Mouse (Mus musculus): Measurements from ENCODE around the gene Aplf. TPM values are rescaled to one million over a fixed set of nuclear protein-coding genes. Genes with fewer than 3 reads are reported as not detected.

The Aplf gene
- polyA plus RNA-seq, 1 experiment = 3.8 TPM

GRCm38 (mm10) chr6:87661707-87662106 lies 10.3 kb downstream of the Aplf start:
- H3K27me3 ChIP-seq (ENCODE audit: control insufficient read depth, insufficient read depth, low read length) = no peaks in the 10 kb centered on the region
- H3K4me1 ChIP-seq (ENCODE audit: control insufficient read depth, insufficient read depth, low read length) = no peaks in the 10 kb centered on the region
- H3K4me3 ChIP-seq (ENCODE audit: control insufficient read depth, low read depth, low read length) = no peak overlapping the region
- H3K27ac ChIP-seq (ENCODE audit: control insufficient read depth, insufficient read depth, low read depth, low read length) = no peak overlapping the region
- no peak for TF ChIP-seq POLR2A (IDR thresholded peaks at IDR 0.05; ENCODE audit: control insufficient read depth, low read depth, low read length)
- no peak for TF ChIP-seq CTCF (IDR thresholded peaks at IDR 0.05; ENCODE audit: control insufficient read depth, insufficient read depth, insufficient replicate concordance, low read depth, low read length)
- H3K36me3 ChIP-seq (ENCODE audit: control insufficient read depth, insufficient read depth, low read length) = no peaks in the 10 kb centered on the region

- H3K36me3 ChIP-seq (ENCODE audit: control insufficient read depth, insufficient read depth, low read length) = no peaks in the 10 kb centered on the region
- H3K27me3 ChIP-seq (ENCODE audit: control insufficient read depth, insufficient read depth, low read length) = no peaks in the 10 kb centered on the region
- TF ChIP-seq CTCF (IDR thresholded peaks at IDR 0.05; ENCODE audit: control insufficient read depth, insufficient read depth, insufficient replicate concordance, low read depth, low read length) = no peak
- no peak for TF ChIP-seq POLR2A (IDR thresholded peaks at IDR 0.05; ENCODE audit: control insufficient read depth, low read depth, low read length)
Observed at GRCm38 (mm10) chr6:87658816-87659215, 13.2 kb downstream of the Aplf start.

DNA sequence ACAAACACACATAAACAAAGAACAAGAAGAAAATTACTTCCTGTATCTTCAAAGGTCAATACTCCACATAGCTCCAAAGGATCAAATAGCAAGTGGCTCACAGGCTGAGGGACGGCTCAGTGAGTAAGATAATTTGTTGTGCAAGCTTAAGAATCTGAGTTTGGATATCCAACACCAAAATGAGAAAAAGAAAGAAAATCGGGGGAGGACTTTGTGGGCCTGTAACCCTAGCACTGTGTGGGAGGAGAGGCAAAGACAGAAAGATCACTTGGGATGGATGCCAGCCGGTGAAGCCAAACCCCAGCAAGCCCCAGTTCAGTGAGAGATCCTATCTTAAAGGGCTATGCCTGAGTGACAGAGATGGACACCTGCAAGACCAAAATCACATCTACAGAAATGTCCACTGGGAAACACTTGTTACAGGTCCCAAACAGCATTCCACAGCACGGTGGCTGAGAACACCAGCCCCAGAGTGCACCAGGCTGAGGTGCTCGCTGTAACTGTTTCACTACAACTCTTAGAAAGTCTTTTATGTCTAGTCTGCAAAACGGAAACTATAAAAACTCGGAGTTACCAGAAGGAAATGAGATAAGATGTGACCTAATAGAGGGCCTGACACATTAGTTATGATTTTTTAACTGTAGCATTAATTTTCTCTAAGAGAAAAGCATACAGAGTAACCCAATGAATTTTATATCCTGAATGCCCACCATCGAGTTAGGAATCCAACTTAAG lies 17.9 kb downstream of the Aplf start:
- H3K27ac ChIP-seq (ENCODE audit: control insufficient read depth, insufficient read depth, low read depth, low read length) = 0 out of 2 replicates have a peak overlapping the region, but pooled peaks have one; percentile 13
- no peak for TF ChIP-seq CTCF (IDR thresholded peaks at IDR 0.05; ENCODE audit: control insufficient read depth, insufficient read depth, insufficient replicate concordance, low read depth, low read length)
- TF ChIP-seq POLR2A (IDR thresholded peaks at IDR 0.05; ENCODE audit: control insufficient read depth, low read depth, low read length) = no peak
- H3K27me3 ChIP-seq (ENCODE audit: control insufficient read depth, insufficient read depth, low read length) = no peaks in the 10 kb centered on the region
- H3K4me3 ChIP-seq (ENCODE audit: control insufficient read depth, low read depth, low read length) = no peak overlapping the region
- no peaks in the 10 kb centered on the region for H3K4me1 ChIP-seq (ENCODE audit: control insufficient read depth, insufficient read depth, low read length)
- no peaks in the 10 kb centered on the region; the same call in 1 of the 2 replicates for H3K36me3 ChIP-seq (ENCODE audit: control insufficient read depth, insufficient read depth, low read length)

More at GRCm38 (mm10) chr6:87658816-87659215, 13.2 kb downstream of the Aplf start:
- H3K4me3 ChIP-seq (ENCODE audit: control insufficient read depth, low read depth, low read length) = no peak overlapping the region
- H3K4me1 ChIP-seq (ENCODE audit: control insufficient read depth, insufficient read depth, low read length) = no peaks in the 10 kb centered on the region
- H3K27ac ChIP-seq (ENCODE audit: control insufficient read depth, insufficient read depth, low read depth, low read length) = no peak overlapping the region

DNA sequence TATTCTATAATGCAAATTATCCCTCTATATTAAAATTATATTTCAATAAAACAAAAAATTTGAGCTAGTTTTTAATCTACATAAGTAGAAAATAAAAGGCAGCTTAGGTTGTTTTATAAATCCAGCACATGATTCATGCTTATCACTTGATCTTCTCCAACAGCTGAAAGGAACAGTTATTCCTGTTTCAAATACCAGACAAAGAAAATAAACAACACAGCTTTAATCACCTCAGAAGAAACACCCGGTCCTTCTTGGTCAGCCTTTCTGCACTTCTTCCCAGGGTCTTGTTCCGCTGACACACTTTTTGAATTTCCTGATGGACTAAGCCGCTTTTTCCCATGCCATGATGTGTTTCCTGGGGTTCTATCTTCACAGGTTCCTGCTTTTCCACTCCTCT lies 18.5 kb downstream of the Aplf start:
- Histone ChIP-seq H3K27me3 (ENCODE audit: control insufficient read depth, insufficient read depth, low read length) (no peaks in the 10 kb centered on the region), H3K27ac (ENCODE audit: control insufficient read depth, insufficient read depth, low read depth, low read length) (no peak overlapping the region), H3K36me3 (ENCODE audit: control insufficient read depth, insufficient read depth, low read length) (no peaks in the 10 kb centered on the region; the same call in 1 of the 2 replicates), H3K4me3 (ENCODE audit: control insufficient read depth, low read depth, low read length) (no peak overlapping the region), H3K4me1 (ENCODE audit: control insufficient read depth, insufficient read depth, low read length) (no peaks in the 10 kb centered on the region)
- TF ChIP-seq POLR2A (IDR thresholded peaks at IDR 0.05; ENCODE audit: control insufficient read depth, low read depth, low read length) = no peak

- Histone ChIP-seq H3K27me3 (ENCODE audit: control insufficient read depth, insufficient read depth, low read length) (no peaks in the 10 kb centered on the region), H3K36me3 (ENCODE audit: control insufficient read depth, insufficient read depth, low read length) (no peaks in the 10 kb centered on the region; the same call in 1 of the 2 replicates), H3K4me3 (ENCODE audit: control insufficient read depth, low read depth, low read length) (no peak overlapping the region), H3K4me1 (ENCODE audit: control insufficient read depth, insufficient read depth, low read length) (no peaks in the 10 kb centered on the region), H3K27ac (ENCODE audit: control insufficient read depth, insufficient read depth, low read depth, low read length) (no peak overlapping the region)
- no peak for TF ChIP-seq POLR2A (IDR thresholded peaks at IDR 0.05; ENCODE audit: control insufficient read depth, low read depth, low read length)
- TF ChIP-seq CTCF (IDR thresholded peaks at IDR 0.05; ENCODE audit: control insufficient read depth, insufficient read depth, insufficient replicate concordance, low read depth, low read length) = no peak
Observed at GRCm38 (mm10) chr6:87652670-87653069, 19.3 kb downstream of the Aplf start.

GRCm38 (mm10) chr6:87651787-87652186 lies 20.2 kb downstream of the Aplf start:
- H3K27ac ChIP-seq (ENCODE audit: control insufficient read depth, insufficient read depth, low read depth, low read length) = no peak overlapping the region
- H3K4me1 ChIP-seq (ENCODE audit: control insufficient read depth, insufficient read depth, low read length) = no peaks in the 10 kb centered on the region
- H3K4me3 ChIP-seq (ENCODE audit: control insufficient read depth, low read depth, low read length) = no peak overlapping the region
- no peaks in the 10 kb centered on the region; the same call in 1 of the 2 replicates for H3K36me3 ChIP-seq (ENCODE audit: control insufficient read depth, insufficient read depth, low read length)
- H3K27me3 ChIP-seq (ENCODE audit: control insufficient read depth, insufficient read depth, low read length) = no peaks in the 10 kb centered on the region
- no peak for TF ChIP-seq CTCF (IDR thresholded peaks at IDR 0.05; ENCODE audit: control insufficient read depth, insufficient read depth, insufficient replicate concordance, low read depth, low read length)
- TF ChIP-seq POLR2A (IDR thresholded peaks at IDR 0.05; ENCODE audit: control insufficient read depth, low read depth, low read length) = no peak

DNA sequence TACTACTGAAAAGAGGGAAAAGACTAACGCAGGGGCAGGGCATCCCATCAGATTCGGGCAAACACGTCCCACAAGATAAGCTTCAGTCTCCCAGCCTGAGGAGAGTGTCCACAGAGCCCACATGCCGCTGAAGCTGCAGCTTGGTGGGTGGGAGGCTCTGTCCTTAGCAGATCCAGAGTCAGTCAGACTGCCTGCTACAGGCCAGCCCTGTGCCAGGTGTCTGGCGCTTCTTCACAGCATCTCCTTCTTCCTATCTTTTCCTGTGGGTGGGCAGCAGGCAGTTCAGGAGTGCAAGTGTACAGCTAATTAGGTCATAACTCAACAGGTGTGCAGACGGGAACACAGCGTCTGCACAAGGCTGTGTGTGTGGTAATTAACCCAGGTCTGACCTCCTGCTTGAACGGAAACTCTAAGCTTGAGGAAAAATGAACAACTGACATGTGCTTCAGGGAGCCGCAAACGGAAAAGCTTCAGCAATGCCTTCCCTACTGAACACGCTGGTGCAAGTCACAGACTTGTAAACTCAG lies 33.8 kb downstream of the Aplf start:
- no peaks in the 10 kb centered on the region for H3K4me1 ChIP-seq (ENCODE audit: control insufficient read depth, insufficient read depth, low read length)
- H3K27ac ChIP-seq (ENCODE audit: control insufficient read depth, insufficient read depth, low read depth, low read length) = no peak overlapping the region
- H3K36me3 ChIP-seq (ENCODE audit: control insufficient read depth, insufficient read depth, low read length) = no peaks in the 10 kb centered on the region; the same call in 1 of the 2 replicates
- H3K27me3 ChIP-seq (ENCODE audit: control insufficient read depth, insufficient read depth, low read length) = no peaks in the 10 kb centered on the region
- TF ChIP-seq CTCF (IDR thresholded peaks at IDR 0.05; ENCODE audit: control insufficient read depth, insufficient read depth, insufficient replicate concordance, low read depth, low read length) (no peak), POLR2A (IDR thresholded peaks at IDR 0.05; ENCODE audit: control insufficient read depth, low read depth, low read length) (no peak)
- H3K4me3 ChIP-seq (ENCODE audit: control insufficient read depth, low read depth, low read length) = no peak overlapping the region
